Mouse (Mus musculus) mouse trophoblast stem cell (cell line): Measurements from ENCODE around the gene Macrod1.

Experiments
- in situ Hi-C, 2 experiments: fragments of 300-500 bp; cut with MseI, MboI; formaldehyde crosslinking; loops; 2 replicates in 1 of 2; 3 replicates in 1 of 2; pipeline ENCODE4 v1.15.1; 2025

Macrod1 gene

DNA sequence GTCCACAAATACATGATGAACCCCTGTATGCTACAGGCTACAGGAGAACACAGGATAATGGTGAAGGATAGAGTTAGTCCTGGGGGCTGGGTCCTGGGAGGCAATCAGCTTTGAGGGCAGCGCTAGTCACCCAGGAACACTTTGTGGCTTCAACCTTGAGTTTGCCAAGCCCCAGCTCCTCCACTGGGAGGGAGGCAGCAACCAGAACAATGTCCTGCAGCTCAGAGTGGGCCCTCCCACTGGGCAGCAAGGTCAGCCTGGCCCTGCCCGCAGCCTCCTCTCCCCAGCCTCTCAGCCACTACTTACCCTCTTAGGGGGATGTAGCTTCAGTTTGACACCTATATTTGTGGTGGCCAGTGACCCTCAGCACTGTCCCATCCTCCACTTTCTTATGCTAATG lies 111.8 kb downstream of the Macrod1 start:
- in situ Hi-C loops, result no loop called here

DNA sequence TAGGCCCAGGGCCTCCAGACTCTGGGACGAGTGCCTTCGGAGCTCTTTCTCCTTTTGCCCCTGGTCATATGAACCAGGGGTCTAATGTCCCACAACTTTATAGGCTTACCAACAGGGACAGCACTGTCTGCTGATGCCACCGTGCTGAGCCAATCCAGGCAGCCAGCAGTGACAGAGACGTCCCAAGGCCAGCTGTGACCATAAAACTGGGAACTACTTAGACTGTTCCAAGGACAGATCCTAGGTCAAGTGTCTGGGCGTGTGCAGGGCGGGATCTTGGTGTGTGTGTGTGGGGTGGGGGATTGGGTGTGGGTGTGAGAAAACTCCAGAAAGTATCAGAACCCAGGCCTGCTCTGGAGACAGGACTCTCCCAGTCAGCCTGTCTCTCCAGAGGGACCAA lies 114.3 kb downstream of the Macrod1 start:
- in situ Hi-C loops, result no loop called here

GRCm38 (mm10) chr19:7171447-7171846 lies 114.8 kb downstream of the Macrod1 start:
- in situ Hi-C loops, result no loop called here

DNA sequence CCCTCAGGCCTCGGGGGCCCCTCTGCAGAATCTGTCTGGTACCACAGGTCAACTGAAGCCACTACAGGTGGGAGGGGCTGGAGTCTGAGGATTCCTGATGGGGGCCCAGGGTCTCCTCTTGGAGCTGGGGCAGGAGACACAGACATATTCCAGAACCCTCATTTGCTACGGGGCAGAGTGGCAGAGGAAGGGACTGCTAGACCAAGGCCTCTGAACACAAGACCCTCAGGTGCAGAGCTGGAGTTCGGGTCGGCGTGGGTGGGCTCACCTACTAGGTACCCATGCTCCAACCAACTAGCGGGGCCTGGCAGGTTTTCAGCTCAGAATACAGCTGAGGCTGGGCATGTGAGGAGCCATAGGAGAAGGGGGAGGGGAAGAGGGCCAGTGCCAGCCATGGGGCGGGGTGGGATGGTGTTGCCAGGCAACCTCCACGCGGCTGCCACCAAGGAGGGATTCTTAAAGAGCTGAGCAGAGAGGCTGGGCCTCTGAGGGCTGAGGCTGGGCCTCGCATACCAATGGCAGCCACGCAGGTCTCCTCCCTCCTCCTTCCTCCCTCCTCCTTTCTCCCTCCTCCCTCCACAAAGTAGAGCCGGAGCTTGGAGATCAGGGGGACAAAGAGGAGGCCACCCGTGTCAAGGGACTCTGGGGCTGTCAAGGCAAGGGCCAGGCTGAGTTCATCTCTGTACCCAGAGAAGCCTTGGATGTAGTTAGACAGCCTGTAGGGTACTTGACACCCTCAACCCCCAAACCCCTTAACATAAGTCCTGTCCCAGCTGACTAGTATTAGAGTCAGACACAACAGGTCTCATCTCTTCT lies 115.6 kb downstream of the Macrod1 start:
- in situ Hi-C loops, result no loop called here

DNA sequence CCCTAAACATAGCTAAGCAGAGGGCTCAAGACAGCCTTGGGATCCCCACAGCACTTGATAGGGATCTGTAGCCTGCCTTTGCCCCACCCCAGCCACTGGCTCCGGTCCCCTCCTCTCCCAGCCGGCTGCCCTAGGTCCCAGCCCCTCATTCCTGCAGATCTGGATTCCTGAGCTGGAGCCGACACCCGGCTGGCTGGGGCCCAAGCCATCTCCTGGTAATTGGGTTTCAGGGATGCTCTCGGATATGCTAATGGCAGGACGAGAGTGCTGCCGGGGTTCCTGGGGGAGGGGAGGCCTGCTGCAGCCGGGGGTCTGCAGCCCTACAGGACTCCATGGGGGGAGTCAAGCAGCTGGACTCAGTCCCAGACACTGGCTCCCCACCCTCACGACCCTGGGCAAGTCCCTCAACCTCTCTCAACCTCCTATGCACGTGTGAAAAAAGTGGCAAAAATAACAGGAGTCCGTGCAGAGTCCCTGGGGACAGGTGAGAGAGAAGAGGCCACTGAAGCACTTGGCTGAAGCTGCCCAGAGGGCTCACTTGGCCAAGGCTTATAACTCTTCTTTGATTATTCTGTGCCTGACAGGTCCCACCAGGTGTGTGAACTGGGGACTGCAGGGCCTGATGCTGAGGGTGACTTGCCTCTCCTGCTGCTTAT lies 119.6 kb downstream of the Macrod1 start:
- in situ Hi-C loops, result no loop called here

- in situ Hi-C loops, result no loop called here
Observed at GRCm38 (mm10) chr19:7177804-7178511, 121.3 kb downstream of the Macrod1 start.

DNA sequence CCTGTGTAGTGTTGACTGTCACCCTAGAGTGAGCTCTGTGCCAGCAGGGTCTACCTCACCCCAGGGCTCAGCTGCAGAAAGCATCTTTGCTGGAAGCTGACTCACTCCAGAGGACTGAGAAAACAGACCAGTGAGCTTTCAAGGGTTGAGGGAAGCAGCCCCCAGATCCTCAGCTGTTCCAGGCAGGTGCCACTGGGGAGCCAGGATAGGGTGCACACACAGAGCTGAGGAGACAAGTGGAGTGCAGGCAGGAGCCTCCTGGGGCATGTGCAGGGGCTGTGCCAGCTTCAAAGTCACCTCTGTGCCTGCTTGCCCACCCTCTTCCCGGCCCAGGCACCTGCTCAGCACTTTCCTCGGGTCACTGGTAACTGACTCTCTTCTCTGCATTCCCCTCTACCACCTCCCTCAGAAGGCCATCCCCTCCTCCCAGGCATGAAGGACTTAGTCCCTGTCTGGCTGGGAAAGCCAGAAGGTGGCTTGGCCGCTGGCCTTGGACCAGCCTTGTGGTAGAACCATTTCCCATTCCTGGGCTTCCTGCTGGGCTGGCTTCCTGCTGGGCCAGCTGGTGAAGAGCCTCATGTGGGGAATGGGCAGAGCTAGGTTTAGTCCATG lies 122.3 kb downstream of the Macrod1 start:
- in situ Hi-C loops, result no loop called here

- in situ Hi-C loops, result no loop called here
Observed at GRCm38 (mm10) chr19:7180756-7181405, 124.3 kb downstream of the Macrod1 start.

GRCm38 (mm10) chr19:7181496-7181895 lies 124.9 kb downstream of the Macrod1 start:
- in situ Hi-C loops, result no loop called here

- in situ Hi-C loops, result no loop called here
Observed at GRCm38 (mm10) chr19:7182273-7182949, 125.8 kb downstream of the Macrod1 start.

DNA sequence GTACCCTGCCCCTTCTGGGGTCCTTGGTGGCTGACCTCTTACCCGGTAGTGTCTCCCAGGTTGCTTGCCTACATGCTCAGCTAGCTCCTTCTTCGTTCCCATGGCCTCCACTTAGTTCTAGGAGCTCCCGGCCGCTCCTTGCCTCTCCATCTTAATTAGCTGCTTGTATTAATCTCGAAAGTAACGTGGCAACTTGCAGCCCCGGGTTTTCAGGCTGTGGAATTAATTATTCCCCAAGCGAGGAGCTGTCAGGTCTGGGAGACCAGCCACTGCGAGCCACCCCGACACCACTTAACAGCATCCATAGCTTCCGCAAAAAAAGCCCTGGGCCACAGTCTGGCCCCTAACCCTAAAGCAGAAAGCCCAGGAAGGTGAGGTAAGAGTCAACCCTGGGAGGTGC lies 126.8 kb downstream of the Macrod1 start:
- in situ Hi-C loops, result no loop called here

DNA sequence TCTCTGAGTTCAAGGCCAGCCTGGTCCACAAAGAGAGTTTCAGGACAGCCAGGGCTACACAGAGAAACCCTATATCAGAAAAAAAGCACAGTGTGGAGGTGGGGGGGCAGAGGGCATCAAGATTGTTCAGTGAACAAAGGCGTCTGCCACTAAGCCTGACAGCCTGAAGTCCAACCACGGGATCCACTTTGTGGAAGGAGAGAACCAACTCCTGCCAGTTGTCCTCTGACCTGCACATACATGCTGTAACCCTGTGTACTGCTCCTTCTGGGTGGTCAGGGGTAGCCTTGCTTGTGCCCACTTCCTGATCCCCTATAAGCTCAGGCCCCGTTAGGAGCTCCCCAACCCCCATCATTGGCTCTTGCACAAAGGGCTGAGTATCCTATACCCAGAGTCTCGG lies 128.4 kb downstream of the Macrod1 start:
- in situ Hi-C loops, result no loop called here

GRCm38 (mm10) chr19:7185715-7186291 lies 129.2 kb downstream of the Macrod1 start:
- in situ Hi-C loops, result no loop called here

DNA sequence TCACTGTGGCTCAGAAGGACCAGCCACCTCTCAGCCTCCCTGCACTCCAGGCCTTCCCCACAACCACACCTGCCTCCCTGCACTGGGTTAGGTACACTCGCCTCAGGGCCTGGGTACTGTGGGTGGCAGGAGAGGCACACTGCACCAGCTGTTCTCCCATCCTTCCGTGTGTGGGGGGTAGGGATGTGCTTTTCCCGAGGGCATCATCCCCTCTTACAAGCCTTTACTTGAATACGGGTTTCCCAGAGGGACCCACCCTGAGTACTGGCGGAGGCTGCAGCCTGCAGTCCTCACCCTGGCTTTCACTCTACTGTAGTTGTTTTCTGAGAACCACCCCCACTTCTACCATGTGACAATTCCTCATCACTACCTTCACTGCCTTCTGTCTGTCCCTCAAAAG lies 130.5 kb downstream of the Macrod1 start:
- in situ Hi-C loops, result no loop called here

DNA sequence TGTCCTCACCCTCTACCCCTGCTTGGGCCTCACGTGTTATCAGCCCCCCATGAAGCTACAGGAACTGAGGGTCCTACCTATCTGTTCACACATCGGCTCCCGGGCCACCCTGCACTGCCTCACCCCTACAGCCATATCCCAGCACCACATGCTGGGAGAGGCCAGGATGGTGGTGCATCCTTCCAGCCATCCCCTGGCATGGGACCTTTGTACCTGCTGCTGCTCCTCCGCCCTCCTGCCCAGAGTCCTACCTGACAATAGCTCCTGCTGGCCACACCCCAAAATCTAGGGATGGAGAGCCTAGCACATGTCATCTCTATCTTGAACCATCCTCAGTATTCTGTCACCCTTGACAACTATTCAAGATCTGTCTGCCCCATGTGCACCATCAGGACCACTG lies 132.4 kb downstream of the Macrod1 start:
- in situ Hi-C loops, result no loop called here

GRCm38 (mm10) chr19:7190986-7191385 lies 134.4 kb downstream of the Macrod1 start:
- in situ Hi-C loops, result no loop called here

DNA sequence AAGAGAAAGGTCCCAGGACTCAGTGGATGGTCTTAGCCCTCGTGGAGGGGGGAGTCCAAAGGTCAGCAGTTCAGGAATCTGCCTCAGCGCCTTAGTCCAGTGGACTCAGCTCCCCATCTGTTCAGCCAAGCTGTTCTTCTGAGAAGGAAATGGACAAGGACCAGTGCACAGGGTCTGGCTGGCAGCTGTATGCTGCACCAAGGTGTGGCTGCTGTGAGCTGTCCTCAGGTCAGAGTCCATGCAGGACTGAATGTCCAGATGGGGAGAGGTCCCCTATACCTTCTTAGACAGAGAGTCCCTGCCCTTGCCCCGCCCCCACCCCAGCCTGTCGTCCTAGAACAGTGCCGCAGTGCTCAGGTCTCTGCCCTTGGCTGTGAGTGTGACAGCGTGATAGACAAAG lies 135.0 kb downstream of the Macrod1 start:
- in situ Hi-C loops, result no loop called here

DNA sequence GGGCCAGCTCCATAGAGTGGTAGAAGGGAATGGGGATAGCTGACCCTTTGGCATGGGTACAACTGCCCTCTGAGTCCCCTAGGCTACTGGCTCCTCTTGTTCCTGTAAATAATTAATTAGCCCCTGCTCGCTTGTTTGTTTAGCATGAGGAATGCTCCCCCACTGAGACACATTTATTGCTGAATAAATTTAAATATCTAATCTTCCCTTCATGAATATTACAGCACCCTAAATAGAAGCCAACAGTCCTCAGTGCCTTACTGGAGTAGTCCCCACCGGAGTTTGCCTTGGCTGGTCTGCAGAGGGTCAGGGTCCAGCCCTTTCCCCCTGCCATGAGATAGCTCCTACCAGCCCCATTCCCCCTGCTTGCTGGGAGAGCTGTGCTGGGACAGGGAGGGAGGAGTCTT lies 136.0 kb downstream of the Macrod1 start:
- in situ Hi-C loops, result no loop called here

DNA sequence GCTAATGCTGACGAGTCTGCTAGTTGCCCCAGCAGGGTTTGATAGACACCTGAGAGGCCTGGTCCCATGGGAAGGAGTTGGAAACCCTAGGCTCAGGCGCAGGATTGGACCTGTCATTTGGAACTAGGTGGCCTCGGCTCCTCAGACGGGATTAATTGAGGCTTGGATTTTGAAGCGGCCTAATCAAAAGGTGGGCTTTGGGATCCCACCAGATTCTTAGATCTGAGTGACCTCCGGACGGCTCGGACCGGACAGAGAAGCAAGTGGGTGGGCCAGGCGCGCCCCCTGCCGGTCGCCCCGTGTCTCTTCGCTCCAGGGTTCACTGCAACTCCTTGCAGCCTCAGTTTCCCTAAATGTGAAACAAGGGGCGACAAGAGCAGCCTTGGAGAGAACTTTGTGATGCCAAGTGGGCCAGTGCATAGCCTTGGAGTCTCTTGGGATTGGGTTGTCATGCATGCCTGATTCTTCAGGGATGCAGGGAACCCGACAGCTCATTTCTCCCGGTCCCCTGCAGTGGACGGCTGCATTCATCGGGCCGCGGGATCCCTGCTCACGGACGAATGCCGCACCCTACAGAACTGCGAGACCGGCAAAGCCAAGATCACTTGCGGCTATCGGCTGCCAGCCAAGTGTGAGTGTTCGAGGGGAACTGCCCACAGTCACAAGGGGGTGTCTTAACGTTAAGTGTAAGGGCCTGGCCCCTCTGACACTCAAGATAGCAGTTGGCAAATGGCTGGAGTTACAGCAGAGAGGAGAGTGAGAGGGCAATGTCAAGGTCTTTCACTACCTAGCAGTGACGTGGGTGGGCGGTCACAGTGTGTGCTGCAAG lies 139.5 kb downstream of the Macrod1 start:
- in situ Hi-C loops, result no loop called here

DNA sequence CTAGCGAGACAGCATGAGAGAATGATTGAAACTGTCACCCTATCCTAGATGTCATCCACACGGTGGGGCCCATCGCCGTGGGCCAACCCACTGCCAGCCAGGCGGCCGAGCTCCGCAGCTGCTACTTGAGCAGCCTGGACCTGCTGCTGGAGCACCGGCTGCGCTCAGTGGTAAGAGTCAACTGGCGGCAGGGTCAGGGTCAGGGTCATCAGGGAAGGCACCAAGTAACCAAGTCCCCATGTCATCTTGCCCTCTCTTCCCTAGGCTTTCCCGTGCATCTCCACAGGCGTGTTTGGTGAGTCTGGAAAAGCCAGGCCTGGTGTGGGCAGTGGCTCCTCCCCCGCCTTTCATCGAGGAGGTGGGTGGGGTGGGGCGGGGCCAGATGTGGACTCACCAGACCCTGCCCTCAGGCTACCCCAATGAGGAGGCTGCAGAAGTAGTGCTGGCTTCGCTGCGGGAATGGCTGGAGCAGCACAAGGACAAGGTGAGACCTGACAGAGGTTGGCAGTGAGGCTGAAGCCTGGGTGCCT lies 140.2 kb downstream of the Macrod1 start:
- in situ Hi-C loops, result no loop called here
